Mouse (Mus musculus) R1 (cell line): ENCODE data around the gene Hs1bp3.

Experiments
- DNase-seq: peaks from one replicate; pipeline ENCODE4 v3.0.0-alpha.2; 2018; ENCODE audit warnings: low read depth, low spot score

The Hs1bp3 gene

DNA sequence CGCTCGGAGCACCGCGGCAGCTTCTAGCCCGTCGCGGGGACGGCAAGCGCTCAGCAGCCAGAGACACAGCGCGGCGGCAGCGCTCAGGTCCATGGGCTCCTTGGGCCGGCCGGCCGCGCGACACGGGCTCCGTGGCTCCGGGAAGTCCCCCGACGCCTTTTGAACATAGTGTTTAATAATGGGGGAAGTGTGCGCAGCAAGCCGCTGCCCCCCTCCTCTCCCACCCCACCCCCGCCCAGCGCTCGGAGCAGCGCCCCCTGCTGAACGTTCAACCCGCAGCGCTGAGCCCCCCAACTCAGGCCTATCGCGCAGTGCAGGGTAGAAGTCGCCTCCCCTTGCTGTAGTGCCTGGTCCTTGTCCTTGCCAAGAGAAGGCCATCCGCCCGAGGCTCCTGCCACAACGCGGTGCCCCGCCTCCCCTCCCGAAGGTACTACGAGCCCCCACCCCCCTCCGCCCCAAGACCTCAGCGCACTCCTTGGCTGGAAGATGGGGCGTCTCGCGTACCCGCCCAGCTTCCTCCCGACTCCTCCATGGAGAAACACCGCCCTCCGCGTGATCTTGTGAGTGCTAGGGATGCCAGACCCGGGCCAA is 11.3 kb upstream of the Hs1bp3 start, which contains the start of gene Gdf7:
Gene Gdf7 (minus strand): TSS at position 114 of the 591 bp plus-strand sequence.
- peak; percentile 77 for DNase-seq

DNA sequence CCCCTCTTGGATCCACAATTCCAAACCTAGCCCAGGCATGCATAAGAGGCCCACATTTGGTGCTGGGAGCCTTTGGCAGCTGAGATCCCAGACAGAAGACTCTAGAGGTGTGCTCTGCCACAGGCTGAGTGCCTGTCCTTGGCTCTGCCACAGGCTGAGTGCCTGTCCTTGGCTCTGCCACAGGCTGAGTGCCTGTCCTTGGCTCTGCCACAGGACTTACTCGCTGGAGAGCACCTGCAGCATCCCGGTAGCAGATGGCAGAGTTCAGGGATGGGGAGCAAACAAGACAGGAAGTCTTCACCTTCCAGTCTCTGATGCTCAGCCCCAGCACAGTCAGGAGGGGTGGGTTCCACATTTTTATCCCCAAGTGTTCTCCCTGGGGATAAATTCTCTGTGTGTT is 8.0 kb upstream of the Hs1bp3 start:
- no peak for DNase-seq

DNA sequence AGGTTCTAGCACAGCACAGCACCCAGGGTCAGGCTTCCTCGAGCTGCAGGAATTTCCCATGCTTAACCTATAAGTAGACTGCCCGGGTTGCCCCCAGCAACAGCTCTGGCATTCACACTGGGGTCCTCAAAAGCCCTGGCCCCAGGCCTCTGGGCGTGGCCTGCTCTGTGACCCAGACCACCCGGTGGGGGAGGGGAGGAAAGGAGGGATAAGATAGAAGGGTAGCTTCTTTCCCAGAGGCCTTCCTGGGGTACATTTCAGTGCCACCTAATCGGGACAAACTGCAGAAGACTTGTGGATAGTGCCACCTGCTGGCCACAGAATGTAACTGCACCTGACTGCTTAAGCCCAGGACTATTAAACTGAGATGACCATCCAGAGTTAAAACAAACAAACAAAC is 6.8 kb upstream of the Hs1bp3 start:
- DNase-seq = peak; percentile 81

DNA sequence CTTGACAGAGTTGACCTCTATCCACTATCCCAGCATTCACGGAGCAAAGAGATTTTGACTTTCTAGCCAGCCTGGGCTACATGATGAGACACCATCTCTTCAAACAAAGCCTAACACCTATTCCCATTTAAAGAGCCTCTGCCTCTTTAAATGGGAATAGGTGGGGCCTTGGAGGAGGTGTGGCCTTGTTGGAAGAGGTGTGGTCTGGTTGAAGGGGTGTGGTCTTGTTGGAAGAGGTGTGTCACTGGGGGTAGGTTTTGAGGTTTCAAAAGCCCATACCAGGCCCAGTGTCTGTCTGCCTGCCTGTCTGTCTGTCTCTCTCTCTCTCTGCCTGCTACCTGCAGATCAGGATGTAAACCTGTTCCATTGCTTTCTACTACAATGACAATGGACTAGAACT is 6.3 kb upstream of the Hs1bp3 start:
- peak; percentile 80 for DNase-seq

DNA sequence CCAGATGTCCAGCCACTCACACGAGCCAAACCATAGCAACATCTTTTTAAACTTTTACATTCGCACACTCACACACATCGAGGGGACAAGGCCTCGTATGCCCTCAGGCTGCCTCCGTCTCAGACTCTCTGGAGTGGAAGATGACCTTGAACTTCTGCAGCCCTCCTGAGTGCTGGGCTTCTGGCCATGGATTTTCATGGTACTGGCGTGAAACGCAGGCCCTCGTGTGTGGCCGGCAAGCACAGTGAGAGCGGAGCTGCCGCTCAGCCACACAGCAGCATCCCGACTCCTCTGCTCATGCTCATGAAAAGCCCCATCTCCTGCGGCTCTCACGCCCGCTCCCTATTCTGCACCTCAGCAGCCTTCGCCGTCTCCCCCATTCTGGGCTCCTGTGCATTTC is 2.2 kb upstream of the Hs1bp3 start:
- DNase-seq = no peak

DNA sequence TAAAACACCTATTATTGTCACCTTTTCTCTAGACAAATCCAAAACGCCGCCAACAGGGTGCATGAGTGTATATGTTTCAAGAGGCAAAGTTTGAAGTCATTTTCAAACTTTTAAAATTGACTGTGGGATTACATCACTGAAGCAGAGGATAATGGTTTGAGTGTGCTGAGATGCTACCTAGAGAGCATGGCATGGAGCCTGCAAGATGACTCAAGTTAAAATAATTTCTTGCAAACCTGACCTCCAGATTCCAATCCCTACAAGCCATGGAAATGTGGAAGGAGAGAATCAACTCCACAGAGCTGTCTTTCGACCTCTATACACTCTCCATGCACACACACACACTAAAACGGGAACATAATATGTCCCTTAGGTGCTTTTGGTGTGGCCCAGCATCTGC is 966 bp upstream of the Hs1bp3 start:
- DNase-seq = no peak

DNA sequence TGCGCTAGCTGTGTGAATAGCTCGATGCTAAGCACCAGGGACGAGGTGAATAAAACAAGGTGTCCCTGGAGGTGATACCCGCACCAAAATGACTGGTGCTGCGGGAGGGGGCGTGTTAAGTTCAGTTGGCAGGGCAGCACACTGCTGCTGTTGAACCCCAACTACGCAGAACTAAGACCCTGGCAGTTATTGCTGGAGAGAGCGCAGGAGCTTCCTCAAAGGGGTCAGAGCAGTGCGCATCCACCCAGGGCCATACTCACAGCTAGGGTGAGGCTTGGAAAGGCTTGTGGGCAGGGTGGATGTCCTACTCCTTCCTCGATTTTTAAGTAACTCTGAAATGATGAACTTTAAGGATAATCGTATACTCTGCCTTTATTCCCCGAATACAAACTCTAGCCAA is 541 bp downstream of the Hs1bp3 start:
- no peak for DNase-seq

DNA sequence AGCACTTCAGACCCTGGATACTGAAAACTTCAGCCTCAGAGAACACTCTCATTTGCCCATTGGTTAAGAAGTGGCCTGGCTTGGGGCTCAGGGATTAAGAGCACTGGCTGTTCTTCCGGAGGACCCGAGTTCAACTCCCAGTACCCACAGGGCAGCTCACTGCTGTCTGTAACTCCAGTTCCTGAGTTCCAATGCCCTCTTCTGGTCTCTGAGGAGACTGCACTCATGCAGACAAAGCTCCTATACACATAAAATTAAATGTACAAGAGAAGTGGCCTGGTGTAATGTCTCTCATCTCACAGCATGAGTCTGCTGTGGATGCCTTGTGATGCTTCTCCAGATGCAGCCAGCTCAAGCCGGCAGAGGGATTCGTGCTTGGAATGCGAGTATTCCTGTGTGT is 3.3 kb downstream of the Hs1bp3 start:
- peak; percentile 65 for DNase-seq

DNA sequence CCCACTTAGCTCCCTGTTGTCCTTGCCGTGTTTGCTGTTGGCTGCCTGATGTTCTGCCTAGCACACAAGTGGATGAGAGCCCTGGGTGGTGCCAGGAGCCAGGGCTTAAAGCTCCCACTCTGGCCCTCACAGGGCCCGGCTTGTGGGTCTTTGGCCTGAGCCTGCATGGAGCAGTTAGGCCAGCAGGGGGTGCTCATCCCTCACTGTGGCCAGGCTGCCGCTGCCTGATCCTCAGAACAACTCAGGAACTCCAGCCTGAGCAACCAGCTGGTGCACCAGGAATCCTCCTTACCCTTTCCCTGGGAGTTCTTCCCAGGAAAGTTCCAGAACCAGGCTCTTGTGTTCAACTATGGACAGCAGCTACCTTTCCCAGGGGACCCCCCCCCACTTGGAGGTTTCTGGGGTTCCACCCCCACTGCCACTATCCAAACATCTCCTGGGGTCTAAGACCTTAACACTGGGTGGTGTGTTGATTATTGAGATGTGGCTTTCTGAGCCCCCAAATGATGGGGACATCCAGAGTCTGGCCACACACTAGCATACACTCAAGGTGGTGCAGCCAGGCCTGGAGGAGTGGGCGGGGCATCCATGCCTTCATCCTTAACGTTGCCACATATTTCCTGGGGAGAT is 7.0 kb downstream of the Hs1bp3 start:
- DNase-seq = peak; percentile 87

DNA sequence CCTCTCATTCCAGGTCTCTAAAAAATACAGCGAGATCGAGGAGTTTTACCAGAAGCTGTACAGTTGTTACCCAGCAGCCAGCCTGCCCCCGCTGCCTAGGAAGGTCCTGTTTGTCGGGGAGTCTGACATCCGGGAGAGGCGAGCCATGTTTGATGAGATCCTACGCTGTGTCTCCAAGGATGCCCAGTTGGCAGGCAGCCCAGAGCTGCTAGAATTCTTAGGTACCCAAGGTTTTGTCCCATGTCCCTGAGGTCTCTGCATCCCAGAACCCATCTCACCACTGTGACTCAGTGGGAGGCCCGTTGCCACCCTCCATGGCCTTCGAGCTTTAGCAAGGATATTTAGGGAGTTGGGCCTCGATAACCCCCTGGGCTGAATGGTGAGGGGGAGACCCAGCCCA is 8.3 kb downstream of the Hs1bp3 start:
- DNase-seq = no peak

DNA sequence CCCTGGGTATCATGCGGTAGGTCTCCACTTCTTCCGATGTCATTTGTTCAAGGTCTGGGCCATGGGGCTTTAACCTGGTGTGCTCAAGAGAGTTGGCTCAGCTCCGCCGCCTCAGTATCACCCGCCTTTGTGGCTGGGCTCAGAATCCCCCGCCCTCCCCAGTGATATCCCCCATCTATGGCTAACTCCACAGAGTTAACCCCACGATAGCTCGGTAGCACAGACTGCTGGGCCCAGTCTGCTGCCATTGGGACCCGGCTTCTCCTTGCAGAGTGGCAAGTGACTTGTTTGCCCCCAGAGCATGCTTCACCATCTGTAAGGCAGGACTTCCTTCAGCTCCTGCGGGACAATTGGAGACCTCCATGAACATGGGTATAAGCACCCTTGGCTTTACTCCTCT is 10.9 kb downstream of the Hs1bp3 start:
- DNase-seq = no peak

DNA sequence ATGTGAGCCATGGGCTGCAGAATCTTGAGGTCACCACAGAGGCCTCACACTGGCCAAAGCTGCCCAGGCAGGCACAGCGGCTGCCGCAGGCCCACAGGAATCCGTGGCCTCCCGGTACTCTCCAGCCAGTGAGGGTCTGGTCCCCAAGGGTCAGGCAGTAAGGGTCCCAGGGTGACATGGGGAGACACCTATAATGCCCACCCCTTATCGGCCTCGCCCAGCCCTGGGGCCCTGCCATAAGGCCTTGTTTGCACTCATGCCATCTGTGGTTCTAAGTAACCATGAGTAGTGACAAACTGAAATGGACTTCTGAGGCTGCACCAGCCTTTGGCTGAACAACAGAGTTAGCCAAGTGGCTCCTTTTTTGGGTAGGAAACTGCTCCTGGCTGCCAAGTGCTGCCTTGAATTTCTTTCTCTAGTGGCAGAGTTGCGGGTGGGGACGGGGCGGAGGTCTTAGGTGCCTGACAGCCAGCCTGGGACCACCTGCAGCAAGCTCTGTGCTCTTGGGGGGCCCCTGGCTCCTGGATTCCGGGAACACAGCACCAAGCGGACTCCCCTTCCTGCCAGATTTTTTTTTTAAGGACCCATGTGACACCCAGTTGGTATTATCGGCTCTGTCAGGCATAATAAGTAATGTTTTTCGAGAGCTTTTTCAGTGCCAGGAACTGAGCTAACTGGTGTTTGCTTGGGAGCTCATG is 12.2 kb downstream of the Hs1bp3 start:
- no peak for DNase-seq

DNA sequence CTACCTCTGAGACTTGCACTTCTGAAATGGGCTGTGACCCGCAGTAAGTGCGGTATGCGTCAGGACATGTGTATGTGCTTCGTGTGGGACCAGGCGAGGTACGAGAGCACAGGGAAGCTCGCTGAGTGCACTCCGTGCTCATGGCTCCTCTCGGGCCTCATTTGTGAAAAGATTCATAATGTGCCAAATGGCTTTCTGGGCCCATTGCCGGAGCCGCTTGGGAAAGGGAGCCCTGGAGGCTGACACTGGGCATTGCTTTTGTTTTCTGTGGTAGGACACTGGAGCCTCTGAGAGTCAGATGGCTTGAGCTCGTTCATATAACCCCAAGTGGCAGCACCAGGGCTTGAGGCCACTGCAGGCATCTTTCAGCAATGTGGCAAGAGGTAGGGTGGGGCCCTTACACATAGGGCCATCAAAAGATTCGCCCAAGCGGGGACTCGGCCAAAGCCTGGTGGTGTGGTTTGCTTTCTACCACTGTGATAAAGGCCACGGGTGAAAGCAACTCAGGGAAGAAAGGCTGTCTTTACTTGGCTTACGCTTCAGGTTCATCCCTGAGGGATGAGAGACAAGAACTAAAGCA is 12.8 kb downstream of the Hs1bp3 start:
- no peak for DNase-seq

DNA sequence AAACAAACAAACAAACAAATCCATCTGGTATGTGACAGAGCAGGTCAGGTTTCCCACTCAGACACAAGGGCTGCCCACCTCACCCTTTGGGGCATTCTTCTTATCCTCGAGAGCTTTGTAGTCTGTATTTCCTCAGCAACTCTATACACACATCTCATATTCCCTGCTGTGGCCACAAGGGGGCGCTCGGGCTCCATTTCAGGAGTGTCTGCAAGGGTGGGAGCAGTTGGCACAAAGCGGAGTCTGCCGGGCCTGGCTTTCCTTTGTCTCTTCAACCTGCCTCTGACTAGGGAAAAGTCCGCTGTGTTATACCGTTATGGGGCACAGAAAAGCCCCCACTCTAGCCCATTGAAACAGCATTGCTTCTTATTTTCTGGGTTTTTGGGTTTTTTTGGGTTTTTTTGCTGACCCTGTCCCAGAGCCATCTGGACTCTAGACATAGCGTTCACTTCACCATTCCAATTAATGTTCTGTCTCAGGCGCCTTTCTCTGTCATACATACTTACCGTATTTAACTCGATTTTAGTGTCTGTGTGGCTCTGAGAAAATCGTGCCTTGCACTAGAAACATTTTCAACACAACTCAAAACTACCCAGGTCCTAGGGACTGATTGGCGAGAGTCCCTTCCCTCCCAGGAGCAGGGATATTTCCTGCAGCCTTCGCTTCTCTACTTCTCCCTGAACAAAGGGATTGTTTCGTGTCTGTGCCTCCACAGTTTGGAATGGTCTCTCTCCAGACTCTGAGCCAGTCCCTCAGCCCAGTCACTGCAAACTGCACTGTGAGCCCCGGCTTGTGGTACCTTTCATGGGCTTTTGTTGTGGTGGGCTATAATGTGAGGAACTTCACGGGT is 13.8 kb downstream of the Hs1bp3 start:
- DNase-seq = peak; percentile 87

DNA sequence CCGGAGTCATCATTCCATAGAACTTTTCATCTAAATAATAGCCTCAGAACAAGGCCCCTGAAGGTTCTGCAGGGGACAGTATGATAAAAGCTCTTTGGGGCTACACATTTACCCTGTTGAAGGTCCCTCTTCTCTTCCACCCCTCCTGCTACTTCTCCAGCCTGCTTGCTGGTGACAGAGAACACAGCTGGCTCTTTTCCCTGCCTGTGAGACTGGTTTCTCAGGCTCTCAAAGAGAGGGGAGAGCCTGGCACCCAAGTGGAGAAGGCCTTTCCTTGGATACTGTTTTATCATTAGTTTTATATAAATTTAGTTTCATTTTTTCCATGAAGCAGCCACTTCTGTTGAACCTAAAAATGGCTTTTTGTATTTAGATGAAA is 14.4 kb downstream of the Hs1bp3 start:
- no peak for DNase-seq

DNA sequence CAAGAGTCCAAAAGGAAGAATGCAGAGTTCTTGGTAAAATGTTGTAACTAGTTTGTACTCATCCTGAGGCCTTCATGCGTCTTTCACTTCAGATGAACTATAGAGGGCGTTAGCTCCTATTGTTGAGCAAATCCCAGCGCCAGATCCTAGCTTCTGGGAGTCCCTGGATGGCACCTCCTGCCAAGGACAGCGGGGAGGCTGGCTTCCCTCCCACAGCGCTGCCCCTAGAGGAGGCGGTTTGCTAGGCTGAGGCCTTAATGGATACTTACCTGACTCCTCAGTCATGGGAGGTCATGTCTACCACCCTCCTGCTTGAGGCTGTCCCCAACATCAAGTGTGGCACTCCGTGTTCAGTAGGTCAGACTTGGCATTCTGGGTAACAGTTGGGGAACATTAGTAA is 16.0 kb downstream of the Hs1bp3 start:
- no peak for DNase-seq

DNA sequence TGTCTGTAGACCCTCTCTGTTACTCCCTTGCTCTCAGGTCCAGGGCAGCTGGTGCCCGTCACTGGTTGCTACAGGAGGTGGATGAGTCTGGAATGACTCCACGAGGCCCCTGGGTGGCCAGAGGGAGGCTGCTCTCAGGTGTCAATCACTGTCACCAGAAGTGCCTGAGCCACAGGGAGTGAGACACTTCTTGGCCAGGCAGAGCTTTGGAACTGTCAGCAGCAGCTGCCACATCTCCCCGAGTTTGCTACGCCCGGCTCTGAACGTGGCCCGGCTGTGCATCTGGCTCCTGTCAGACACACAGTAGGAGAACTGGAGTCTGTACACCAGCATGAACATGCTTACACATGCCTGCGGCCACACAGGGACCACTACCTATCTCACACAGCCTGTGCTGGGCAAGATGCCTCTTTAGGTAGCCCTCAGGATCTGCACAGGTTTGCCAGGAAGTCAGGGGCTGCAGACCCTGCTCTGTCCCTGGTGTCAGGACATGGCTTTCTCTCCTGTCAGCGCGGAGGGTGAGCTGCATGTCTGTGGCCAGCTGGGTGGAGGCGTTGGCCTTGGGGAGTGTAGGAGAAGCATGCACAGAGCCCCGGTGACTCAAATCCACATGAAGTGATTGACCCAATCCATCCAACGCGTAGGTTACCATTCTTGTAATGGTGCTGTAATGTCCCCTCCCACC is 18.4 kb downstream of the Hs1bp3 start:
- DNase-seq = no peak

DNA sequence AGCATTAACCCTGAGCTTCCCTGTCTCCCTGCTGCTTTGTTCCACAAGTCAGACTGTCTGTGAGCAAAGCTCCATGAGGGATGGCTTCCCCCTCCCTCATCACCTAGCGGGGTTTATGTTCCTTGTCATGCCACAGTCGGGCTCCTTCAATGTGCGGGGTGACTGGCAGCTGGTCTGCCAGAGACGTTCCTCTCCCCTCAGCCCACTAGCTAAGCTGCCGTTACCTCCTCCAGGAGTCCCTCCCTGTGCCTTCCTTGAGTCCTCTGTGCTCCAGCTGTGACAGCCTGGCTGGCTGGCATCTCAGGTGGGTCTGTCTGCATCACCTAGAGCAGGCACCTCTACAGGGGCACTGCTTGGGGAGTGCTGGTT is 18.9 kb downstream of the Hs1bp3 start:
- DNase-seq = no peak

DNA sequence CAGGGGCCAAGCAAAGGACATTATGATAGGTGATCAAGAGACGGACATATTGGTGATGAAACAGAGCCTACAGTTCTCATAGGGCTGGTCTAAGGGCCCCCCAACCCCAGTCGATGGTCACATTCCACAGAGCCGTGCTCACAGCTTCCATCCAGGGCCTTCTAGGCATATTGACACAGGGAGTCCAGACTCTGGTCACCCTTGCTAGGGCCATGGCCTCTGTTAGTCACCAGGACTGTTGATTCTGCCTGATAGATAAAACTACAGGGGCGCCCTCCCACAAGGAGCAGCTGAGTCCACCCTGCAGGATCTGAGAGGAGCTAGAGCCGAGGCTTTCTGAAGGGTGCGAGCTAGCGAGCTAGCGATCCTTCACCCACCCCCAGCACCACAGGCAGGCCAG is 20.4 kb downstream of the Hs1bp3 start:
- no peak for DNase-seq

DNA sequence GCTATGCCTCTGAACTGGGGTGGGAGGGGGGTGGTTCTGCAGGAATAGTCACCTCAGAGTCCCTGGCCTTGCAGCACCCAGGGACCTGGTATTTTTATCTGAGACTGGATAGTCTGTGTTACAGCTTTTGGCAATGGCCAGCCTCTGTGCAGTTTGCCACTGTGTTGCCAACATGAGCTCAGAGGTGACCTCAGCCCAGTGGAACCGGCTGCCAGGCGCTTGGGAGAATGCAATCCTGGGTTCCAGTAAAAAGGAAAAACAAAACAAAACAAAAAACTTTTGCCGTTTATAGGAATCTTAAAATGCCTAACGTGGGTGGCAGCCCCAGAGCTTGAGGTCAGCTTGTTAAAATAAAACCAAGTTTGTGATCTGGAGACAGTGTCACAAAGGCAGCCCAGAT is 21.0 kb downstream of the Hs1bp3 start:
- no peak for DNase-seq

DNA sequence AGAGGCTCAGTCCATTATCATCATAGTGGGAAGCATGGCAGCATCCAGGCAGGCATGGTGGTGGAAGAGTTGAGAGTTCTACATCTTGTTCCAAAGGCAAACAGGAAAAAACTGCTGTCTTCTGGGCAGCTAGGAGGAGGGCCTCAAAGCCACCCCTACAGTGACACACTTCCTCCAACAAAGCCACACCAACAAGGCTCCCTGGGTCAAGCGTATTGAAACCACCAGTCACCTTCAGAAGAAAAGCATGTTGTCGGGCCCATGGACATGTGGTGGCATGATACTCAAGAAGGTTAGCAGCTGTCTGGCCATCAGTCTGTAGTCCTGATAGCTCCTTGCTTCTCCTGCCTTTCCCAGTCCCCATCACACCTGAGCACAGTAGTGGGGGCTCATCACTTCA is 22.3 kb downstream of the Hs1bp3 start:
- DNase-seq = no peak
